Mouse (Mus musculus): Measurements from ENCODE around the gene Cbx2.

Gene Cbx2

DNA sequence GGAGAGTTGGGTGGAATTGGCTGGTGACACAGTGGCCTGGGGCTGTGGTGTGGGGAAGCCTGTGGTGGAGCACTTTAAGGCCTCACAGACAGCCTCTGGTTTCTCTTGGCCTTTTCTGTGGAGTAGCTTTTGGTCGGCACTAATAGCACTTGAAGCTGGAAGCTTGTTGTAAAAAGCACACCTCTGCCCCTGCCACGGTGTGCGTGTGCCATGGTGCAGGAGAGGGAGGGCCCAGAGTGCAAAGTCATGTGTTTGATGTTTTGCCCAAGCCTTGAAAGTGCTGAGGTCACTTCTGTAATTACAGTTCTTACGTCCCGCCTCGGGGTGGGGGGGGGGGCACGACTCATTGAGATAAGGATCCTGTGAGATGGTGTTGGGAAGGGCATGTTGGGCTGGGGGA, 1.5 kb downstream of the Cbx2 start:
- peaks cover 48% of the 10 kb centered on the region for H3K27me3 ChIP-seq (ENCODE audit: insufficient read depth, low read length)
- H3K4me3 ChIP-seq (replicated peaks; ENCODE audit: low read length), result peak overlapping the region; percentile 98
- TF ChIP-seq POU5F1 (IDR thresholded peaks at IDR 0.05; ENCODE audit: borderline replicate concordance, low read length) (no peak), NANOG (IDR thresholded peaks at IDR 0.05; ENCODE audit: borderline replicate concordance, low read length) (no peak), CTCF (conservative IDR thresholded peaks at IDR 0.05; ENCODE audit: low read length) (no peak)

DNA sequence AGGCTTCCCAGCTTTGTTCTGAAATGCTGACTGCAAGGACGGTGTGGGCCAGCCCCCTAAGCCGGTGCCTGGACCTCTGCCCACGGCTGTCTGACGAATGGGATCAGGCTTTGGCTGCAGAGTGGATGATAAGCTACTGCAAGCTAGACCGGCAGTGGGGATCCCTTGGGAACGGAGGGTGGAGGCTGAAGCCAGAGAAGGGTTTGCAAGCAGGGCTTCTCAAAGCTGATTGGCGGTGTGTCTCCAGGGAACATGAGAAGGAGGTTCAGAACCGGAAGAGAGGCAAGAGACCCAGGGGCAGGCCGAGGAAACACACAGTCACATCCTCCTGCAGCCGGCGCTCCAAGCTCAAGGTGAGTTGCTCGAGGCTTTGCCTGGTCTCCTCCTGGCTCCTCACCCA, 3.4 kb downstream of the Cbx2 start:
- Histone ChIP-seq H3K9me3 (ENCODE audit: low read length) (no peaks in the 10 kb centered on the region), H3K27me3 (ENCODE audit: insufficient read depth, low read length) (peaks cover 31% of the 10 kb centered on the region), H3K4me1 (replicated peaks; ENCODE audit: low read depth, low read length) (peaks cover 52% of the 10 kb centered on the region), H3K36me3 (ENCODE audit: insufficient read depth, low read length) (peaks cover 63% of the 10 kb centered on the region), H3K4me3 (replicated peaks; ENCODE audit: low read length) (no peak overlapping the region)
- no peak for TF ChIP-seq POU5F1 (IDR thresholded peaks at IDR 0.05; ENCODE audit: borderline replicate concordance, low read length)
- no peak for TF ChIP-seq NANOG (IDR thresholded peaks at IDR 0.05; ENCODE audit: borderline replicate concordance, low read length)
- no peak for TF ChIP-seq CTCF (conservative IDR thresholded peaks at IDR 0.05; ENCODE audit: low read length)

More for the DNA sequence above, 1.5 kb downstream of the Cbx2 start:
- H3K36me3 ChIP-seq (ENCODE audit: insufficient read depth, low read length), result peaks cover 46% of the 10 kb centered on the region
- peaks cover 52% of the 10 kb centered on the region for H3K4me1 ChIP-seq (replicated peaks; ENCODE audit: low read depth, low read length)
- no peaks in the 10 kb centered on the region for H3K9me3 ChIP-seq (ENCODE audit: low read length)

DNA sequence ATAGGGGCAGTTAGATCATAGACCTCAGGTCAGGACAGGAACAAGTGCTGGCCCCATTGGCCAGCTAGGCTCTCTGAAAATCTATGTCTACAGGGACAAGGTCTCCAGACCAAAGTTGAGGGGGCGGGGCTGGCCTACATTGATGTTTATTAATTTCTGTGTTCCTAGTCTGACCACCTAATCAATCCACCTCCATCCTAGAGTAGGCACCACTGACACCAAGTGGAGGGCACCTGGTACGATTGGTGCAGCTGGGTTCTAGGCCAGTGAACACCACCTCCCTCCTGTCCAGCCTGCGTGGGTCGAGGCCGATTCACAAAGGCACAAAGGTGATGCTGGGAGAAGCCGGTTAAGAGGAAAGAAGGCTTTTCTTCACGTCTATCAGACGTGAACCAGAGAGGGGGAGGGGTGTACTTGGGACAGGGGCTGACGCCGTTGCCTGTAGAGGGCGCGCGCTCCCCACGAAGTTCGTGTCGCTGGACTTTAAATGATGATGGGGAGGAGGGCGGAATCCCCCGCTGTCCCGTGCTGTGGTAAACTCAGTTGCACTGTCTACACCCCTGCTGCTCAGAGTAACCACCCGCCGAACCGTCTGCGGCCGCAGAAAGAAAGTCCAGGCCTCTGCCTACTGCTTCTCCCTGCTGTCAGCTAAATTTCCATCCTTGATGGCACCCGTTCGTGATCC, 11.3 kb downstream of the Cbx2 start:
- H3K4me1 ChIP-seq (replicated peaks; ENCODE audit: low read depth, low read length), result peaks cover 52% of the 10 kb centered on the region
- 0 out of 2 replicates have a peak overlapping the region, but pooled peaks have one; percentile 23 for H3K4me3 ChIP-seq (replicated peaks; ENCODE audit: low read length)
- peaks cover 11% of the 10 kb centered on the region for H3K9me3 ChIP-seq (ENCODE audit: low read length)
- peaks cover 20% of the 10 kb centered on the region for H3K36me3 ChIP-seq (ENCODE audit: insufficient read depth, low read length)
- TF ChIP-seq NANOG (IDR thresholded peaks at IDR 0.05; ENCODE audit: borderline replicate concordance, low read length) (no peak), CTCF (conservative IDR thresholded peaks at IDR 0.05; ENCODE audit: low read length) (peak; percentile 54), POU5F1 (IDR thresholded peaks at IDR 0.05; ENCODE audit: borderline replicate concordance, low read length) (no peak)
- peaks cover 76% of the 10 kb centered on the region for H3K27me3 ChIP-seq (ENCODE audit: insufficient read depth, low read length)

DNA sequence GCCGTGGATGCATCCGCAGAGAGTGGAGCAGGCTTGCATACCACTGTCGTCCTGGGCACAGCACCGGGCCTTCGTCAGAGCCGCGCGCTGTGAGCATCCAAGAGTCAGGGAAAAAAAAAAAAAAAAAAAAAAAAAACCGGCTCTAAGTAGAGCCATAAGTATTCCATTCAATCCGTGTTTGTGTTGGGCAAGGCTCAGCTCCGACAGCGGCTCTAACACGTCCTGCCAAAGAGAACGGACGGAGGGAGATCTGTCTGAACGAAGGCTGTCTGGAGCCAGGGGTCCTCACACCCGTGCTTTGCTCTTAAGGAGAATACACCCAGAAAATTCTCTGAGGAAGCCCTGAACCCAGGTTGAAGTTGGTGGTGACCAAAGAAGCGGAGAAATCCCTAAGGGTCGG, 11.9 kb downstream of the Cbx2 start:
- Histone ChIP-seq H3K36me3 (ENCODE audit: insufficient read depth, low read length) (peaks cover 14% of the 10 kb centered on the region), H3K4me1 (replicated peaks; ENCODE audit: low read depth, low read length) (peaks cover 55% of the 10 kb centered on the region), H3K4me3 (replicated peaks; ENCODE audit: low read length) (0 out of 2 replicates have a peak overlapping the region, but pooled peaks have one; percentile 37), H3K9me3 (ENCODE audit: low read length) (peaks cover 11% of the 10 kb centered on the region), H3K27me3 (ENCODE audit: insufficient read depth, low read length) (peaks cover 82% of the 10 kb centered on the region)
- TF ChIP-seq CTCF (conservative IDR thresholded peaks at IDR 0.05; ENCODE audit: low read length) (no peak), NANOG (IDR thresholded peaks at IDR 0.05; ENCODE audit: borderline replicate concordance, low read length) (no peak), POU5F1 (IDR thresholded peaks at IDR 0.05; ENCODE audit: borderline replicate concordance, low read length) (no peak)

DNA sequence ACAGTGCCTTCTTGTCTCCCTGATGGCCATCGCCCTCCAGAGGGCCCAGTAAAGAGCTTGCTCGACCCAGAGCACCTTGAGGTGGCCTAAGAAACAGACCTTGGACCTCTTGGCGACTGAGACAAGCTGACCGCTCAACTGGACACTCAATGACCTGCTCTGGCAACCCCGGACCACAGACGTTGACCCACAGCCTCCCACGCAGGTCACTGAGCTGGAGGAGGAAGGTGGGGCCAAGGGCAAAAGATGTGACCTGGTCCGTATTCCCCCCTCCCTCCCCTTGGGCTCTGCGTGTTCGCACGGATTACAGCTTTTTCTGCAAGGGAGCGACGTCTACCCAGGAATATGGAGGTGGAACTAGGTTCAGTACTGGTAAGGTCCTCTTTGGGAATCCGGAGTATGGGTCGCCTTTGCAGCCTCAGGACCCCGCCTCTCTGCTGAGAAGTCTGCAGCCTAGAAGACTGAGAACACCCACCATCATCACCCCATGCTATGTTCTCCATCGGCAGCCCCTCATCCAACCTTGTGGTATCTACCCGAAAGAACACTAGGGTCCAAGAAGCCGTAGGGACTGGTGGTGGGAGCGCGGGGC, 12.4 kb downstream of the Cbx2 start:
- TF ChIP-seq NANOG (IDR thresholded peaks at IDR 0.05; ENCODE audit: borderline replicate concordance, low read length) (no peak), POU5F1 (IDR thresholded peaks at IDR 0.05; ENCODE audit: borderline replicate concordance, low read length) (no peak), CTCF (conservative IDR thresholded peaks at IDR 0.05; ENCODE audit: low read length) (no peak)
- peaks cover 11% of the 10 kb centered on the region for H3K9me3 ChIP-seq (ENCODE audit: low read length)
- H3K4me3 ChIP-seq (replicated peaks; ENCODE audit: low read length), result peak overlapping the region; percentile 37; the same call in 1 of the 2 replicates
- H3K4me1 ChIP-seq (replicated peaks; ENCODE audit: low read depth, low read length), result peaks cover 61% of the 10 kb centered on the region
- peaks cover 88% of the 10 kb centered on the region for H3K27me3 ChIP-seq (ENCODE audit: insufficient read depth, low read length)
- peaks cover 8% of the 10 kb centered on the region for H3K36me3 ChIP-seq (ENCODE audit: insufficient read depth, low read length)

DNA sequence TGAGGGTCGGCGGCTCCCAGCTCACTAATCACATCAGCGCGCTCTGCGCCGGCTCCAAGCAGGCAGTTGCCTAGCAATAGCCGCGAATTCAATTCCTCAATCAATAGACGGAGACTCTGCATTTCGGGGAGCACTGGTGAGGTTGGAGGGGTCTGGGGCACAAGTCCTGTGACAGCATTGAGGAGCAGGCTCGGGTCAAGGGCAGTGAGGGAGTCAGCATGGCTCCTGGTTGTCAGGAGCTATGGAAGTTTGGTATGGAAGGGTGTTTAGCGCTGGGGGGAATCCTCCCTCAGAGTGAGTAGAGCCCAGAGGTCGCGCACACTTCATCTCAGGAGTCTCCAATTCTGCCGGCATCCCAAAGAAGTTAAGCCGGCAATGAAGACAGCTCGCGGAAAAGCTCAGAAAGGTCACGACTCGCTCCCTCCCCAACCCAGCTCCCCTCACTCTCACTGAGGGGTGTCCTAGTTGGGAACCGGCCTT, 13.0 kb downstream of the Cbx2 start:
- no peak for TF ChIP-seq NANOG (IDR thresholded peaks at IDR 0.05; ENCODE audit: borderline replicate concordance, low read length)
- no peak for TF ChIP-seq CTCF (conservative IDR thresholded peaks at IDR 0.05; ENCODE audit: low read length)
- no peak for TF ChIP-seq POU5F1 (IDR thresholded peaks at IDR 0.05; ENCODE audit: borderline replicate concordance, low read length)
- Histone ChIP-seq H3K36me3 (ENCODE audit: insufficient read depth, low read length) (peaks cover 3% of the 10 kb centered on the region), H3K4me1 (replicated peaks; ENCODE audit: low read depth, low read length) (peaks cover 63% of the 10 kb centered on the region), H3K27me3 (ENCODE audit: insufficient read depth, low read length) (peaks cover 88% of the 10 kb centered on the region), H3K9me3 (ENCODE audit: low read length) (peaks cover 11% of the 10 kb centered on the region), H3K4me3 (replicated peaks; ENCODE audit: low read length) (peak overlapping the region; percentile 37; the same call in 1 of the 2 replicates)

- peaks cover 11% of the 10 kb centered on the region for H3K9me3 ChIP-seq (ENCODE audit: low read length)
- H3K4me1 ChIP-seq (replicated peaks; ENCODE audit: low read depth, low read length), result peaks cover 64% of the 10 kb centered on the region
- H3K27me3 ChIP-seq (ENCODE audit: insufficient read depth, low read length), result peaks cover 89% of the 10 kb centered on the region
- peak overlapping the region; percentile 73; the same call in 1 of the 2 replicates for H3K4me3 ChIP-seq (replicated peaks; ENCODE audit: low read length)
- TF ChIP-seq POU5F1 (IDR thresholded peaks at IDR 0.05; ENCODE audit: borderline replicate concordance, low read length) (no peak), NANOG (IDR thresholded peaks at IDR 0.05; ENCODE audit: borderline replicate concordance, low read length) (no peak), CTCF (conservative IDR thresholded peaks at IDR 0.05; ENCODE audit: low read length) (no peak)
- H3K36me3 ChIP-seq (ENCODE audit: insufficient read depth, low read length), result no peaks in the 10 kb centered on the region
Measured at GRCm38 (mm10) chr11:119036447-119036846, 13.7 kb downstream of the Cbx2 start.

GRCm38 (mm10) chr11:119036934-119037779, 14.4 kb downstream of the Cbx2 start:
- H3K27me3 ChIP-seq (ENCODE audit: insufficient read depth, low read length), result peaks cover 90% of the 10 kb centered on the region
- no peak for TF ChIP-seq NANOG (IDR thresholded peaks at IDR 0.05; ENCODE audit: borderline replicate concordance, low read length)
- TF ChIP-seq POU5F1 (IDR thresholded peaks at IDR 0.05; ENCODE audit: borderline replicate concordance, low read length), result no peak
- no peak for TF ChIP-seq CTCF (conservative IDR thresholded peaks at IDR 0.05; ENCODE audit: low read length)
- peaks cover 11% of the 10 kb centered on the region for H3K9me3 ChIP-seq (ENCODE audit: low read length)
- H3K4me1 ChIP-seq (replicated peaks; ENCODE audit: low read depth, low read length), result peaks cover 71% of the 10 kb centered on the region
- H3K4me3 ChIP-seq (replicated peaks; ENCODE audit: low read length), result peak overlapping the region; percentile 73
- H3K36me3 ChIP-seq (ENCODE audit: insufficient read depth, low read length), result no peaks in the 10 kb centered on the region

Measured in E14TG2a.4 (cell line).